Mouse (Mus musculus) heart, embryonic 13.5 days (tissue): ENCODE measurements around the gene Gm20547. TPM values are rescaled to one million over a fixed set of nuclear protein-coding genes. Genes with fewer than 3 reads are reported as not detected.
"Not testable (repeated sequence)": the region's sequence is repeated elsewhere in the genome, so short reads cannot be mapped to it uniquely, and the experiment has no call there.

ENCODE experiments used
- ATAC-seq: fragments of 200-750 bp; cut with Nextera tagmentation; 2 replicates; pipeline ENCODE4 v1.8.0; 2017; ENCODE audit warnings: moderate TSS enrichment; ENCODE audit not compliant: insufficient number of reproducible peaks, low FRiP score, low TSS enrichment; ENCODE audit errors: extremely low read depth
- H3K27ac ChIP-seq: fragments of 300-500 bp; sonication (generic); replicated peaks from 2 replicates; pipeline ENCODE4 v1.5.1; 2015; ENCODE audit warnings: moderate library complexity, mild to moderate bottlenecking, inconsistent platforms
- H3K27me3 ChIP-seq: fragments of 300-500 bp; sonication (generic); replicated peaks from 2 replicates; pipeline ENCODE4 v1.6.1; 2015; ENCODE audit warnings: mild to moderate bottlenecking, inconsistent platforms
- H3K36me3 ChIP-seq: fragments of 300-500 bp; sonication (generic); 2 replicates; pipeline ENCODE4 v1.6.1; 2015; ENCODE audit warnings: mild to moderate bottlenecking, inconsistent platforms
- H3K4me1 ChIP-seq: fragments of 300-500 bp; sonication (generic); 2 replicates; pipeline ENCODE4 v1.6.1; 2015; ENCODE audit warnings: inconsistent platforms
- H3K4me2 ChIP-seq: fragments of 300-500 bp; sonication (generic); 2 replicates; pipeline ENCODE4 v1.6.1; 2015; ENCODE audit warnings: inconsistent platforms, mild to moderate bottlenecking, moderate library complexity
- H3K4me3 ChIP-seq: fragments of 300-500 bp; sonication (generic); 2 replicates; pipeline ENCODE4 v1.5.1; 2015; ENCODE audit warnings: moderate library complexity, mild to moderate bottlenecking, inconsistent platforms
- H3K9ac ChIP-seq: fragments of 300-500 bp; sonication (generic); 2 replicates; pipeline ENCODE4 v1.6.1; 2015; ENCODE audit warnings: inconsistent platforms, mild to moderate bottlenecking, moderate library complexity
- H3K9me3 ChIP-seq: fragments of 300-500 bp; sonication (generic); 2 replicates; pipeline ENCODE4 v1.6.1; 2016; ENCODE audit warnings: inconsistent platforms
- WGBS: fragments of 180-500 bp; shearing (Covaris S2); methylation state at CpG from one replicate; pipeline ENCODE4 v1.1.7; 2015; ENCODE audit warnings: mixed read lengths; 5-methylcytosine and 5-hydroxymethylcytosine counted together
- polyA plus RNA-seq: library from polyadenylated mRNA; unstranded; fragments of >200 nt; fragmentation: Nextera tagmentation; extraction: Ambion mirVana; gene quantifications from 2 replicates; pipeline ENCODE4 v1.2.1, GENCODE M21; 2015

Gm20547 gene
- polyA plus RNA-seq, 1 experiment from 2014 or later, result not detected

DNA sequence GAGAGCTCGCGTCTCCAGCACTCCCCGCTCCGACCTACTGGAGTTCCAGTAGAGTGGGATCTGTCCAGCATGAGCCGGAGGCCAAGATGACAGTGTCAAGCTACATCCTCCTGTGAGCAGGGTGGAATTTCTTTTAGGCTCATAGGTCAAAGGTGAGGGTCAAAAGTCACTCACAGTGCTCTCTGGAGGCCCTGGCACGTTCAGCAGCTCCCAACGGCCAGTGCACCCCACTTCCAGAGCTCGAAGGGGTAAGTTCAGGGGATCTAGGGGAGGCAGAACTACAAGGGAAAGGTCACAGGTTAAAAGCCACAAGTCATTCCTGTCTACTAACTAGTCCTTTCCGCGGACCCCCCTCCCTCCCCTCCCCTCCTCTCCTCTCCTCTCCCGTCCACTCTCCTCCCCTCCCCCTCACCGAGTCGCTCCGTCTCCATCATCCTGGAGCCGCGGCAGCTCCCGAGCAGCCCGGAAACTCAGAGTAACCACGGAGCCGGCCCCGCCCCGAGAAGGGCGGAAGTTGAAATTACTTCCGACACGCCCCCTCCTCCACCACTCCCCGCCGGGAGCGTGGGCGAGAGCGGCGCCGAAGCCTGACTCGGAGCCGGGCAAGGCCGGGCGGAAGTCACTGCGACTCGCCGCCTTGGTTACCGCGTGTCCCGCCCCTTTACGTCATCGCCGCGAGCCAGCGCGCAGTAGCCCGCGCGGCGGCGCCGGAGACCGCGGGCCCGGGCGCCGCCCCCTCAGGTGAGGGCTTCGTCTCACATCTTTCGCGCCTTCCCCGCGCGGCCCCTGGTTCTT is 31.9 kb downstream of the Gm20547 start, which contains the start of the genes Skiv2l and Nelfe:
Gene Skiv2l, minus strand, starts transcription at position 489 of the 795 bp plus-strand sequence.
Gene Nelfe, plus strand, starts transcription at position 670 of the 795 bp plus-strand sequence.
- under 1% methylated on average over 57 of the region's 65 CpGs for WGBS
- peaks cover 63% of the 10 kb centered on the region for H3K36me3 ChIP-seq

GRCm38 (mm10) chr17:34847615-34848014 is 34.2 kb downstream of the Gm20547 start:
- Histone ChIP-seq H3K4me2 (no peak overlapping the region), H3K9me3 (no peaks in the 10 kb centered on the region), H3K4me1 (peaks cover 18% of the 10 kb centered on the region), H3K27me3 (no peaks in the 10 kb centered on the region), H3K9ac (no peak overlapping the region), H3K4me3 (no peak overlapping the region), H3K27ac (no peak overlapping the region), H3K36me3 (peaks cover 63% of the 10 kb centered on the region)
- 84% methylated on average over 7 of the region's 7 CpGs for WGBS
- no peak for ATAC-seq

More for the DNA sequence above, 31.9 kb downstream of the Gm20547 start, which contains the start of the genes Skiv2l and Nelfe:
- Histone ChIP-seq H3K9me3 (no peaks in the 10 kb centered on the region), H3K4me1 (peaks cover 18% of the 10 kb centered on the region), H3K4me3 (peak within 1 kb of the TSS; percentile 97), H3K9ac (peak within 1 kb of the TSS; percentile 94), H3K4me2 (peak within 1 kb of the TSS; percentile 98), H3K27ac (peak within 1 kb of the TSS; percentile 25; the same call in 1 of the 2 replicates), H3K27me3 (no peaks in the 10 kb centered on the region)
- ATAC-seq, result peak; percentile 97

- H3K27ac ChIP-seq, result no peak overlapping the region
- peaks cover 18% of the 10 kb centered on the region for H3K4me1 ChIP-seq
- no peak for ATAC-seq
- no peaks in the 10 kb centered on the region for H3K27me3 ChIP-seq
- H3K4me3 ChIP-seq, result no peak overlapping the region
- 82% methylated on average over 6 of the region's 6 CpGs for WGBS
- H3K9me3 ChIP-seq, result no peaks in the 10 kb centered on the region
- H3K9ac ChIP-seq, result 0 out of 2 replicates have a peak overlapping the region, but pooled peaks have one; percentile 7
- peaks cover 63% of the 10 kb centered on the region for H3K36me3 ChIP-seq
- H3K4me2 ChIP-seq, result no peak overlapping the region
Observed at GRCm38 (mm10) chr17:34847192-34847591, 34.6 kb downstream of the Gm20547 start.

DNA sequence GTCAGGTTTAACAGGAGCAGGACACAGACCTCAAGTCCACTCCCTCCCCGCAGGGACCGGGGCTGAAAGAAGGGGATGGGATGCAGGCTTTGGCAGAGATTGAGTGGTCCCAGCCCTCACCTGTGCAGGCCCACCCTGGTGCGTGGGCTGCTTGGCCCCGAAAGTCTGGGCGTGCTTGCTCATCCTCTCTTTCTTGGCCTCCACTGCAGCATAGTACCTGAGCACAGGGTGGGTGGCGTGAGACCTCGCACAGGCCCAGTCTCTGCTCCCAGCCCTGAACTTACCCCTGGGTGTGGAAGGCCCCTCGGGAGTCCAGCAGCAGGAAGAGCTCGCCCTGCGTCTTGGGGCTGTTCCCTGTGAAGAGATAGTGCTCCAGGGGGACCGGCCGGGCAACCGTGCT is 37.0 kb downstream of the Gm20547 start:
- H3K36me3 ChIP-seq, result peaks cover 84% of the 10 kb centered on the region
- H3K9ac ChIP-seq, result no peak overlapping the region
- WGBS, result 90% methylated on average over 13 of the region's 13 CpGs
- H3K4me2 ChIP-seq, result no peak overlapping the region
- ATAC-seq, result no peak
- H3K4me1 ChIP-seq, result peaks cover 7% of the 10 kb centered on the region
- H3K4me3 ChIP-seq, result no peak overlapping the region
- H3K27ac ChIP-seq, result no peak overlapping the region
- H3K9me3 ChIP-seq, result no peaks in the 10 kb centered on the region
- H3K27me3 ChIP-seq, result no peaks in the 10 kb centered on the region

DNA sequence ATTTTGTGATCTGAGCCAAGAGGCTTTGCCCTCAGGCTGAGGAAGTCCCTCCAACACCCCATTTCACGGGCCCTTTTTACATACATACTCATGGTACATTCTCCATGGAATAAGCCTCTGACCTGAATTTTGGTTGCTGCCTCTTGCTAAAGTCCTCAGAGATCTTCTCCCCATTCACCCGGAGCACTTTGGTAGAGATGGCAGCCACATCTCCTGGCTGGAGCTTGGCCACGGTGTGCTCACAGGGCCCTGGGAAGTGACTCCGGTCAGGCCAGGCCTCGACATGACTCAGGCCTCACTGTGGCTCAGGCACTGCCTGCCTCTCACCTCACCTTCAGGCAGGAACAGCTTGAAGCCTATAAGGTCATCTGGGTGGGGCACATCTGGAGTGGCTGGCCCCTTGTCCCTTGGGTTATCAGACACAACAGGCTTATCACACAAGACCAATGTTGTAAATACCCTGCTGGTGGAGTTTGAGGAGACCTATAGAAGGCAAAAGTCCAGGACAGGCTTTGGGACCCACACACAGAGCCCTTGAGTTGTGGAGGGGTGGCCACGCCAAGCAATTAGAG is 41.0 kb downstream of the Gm20547 start:
- H3K9ac ChIP-seq, result no peak overlapping the region
- peak overlapping the region; percentile 9; the same call in 1 of the 2 replicates for H3K4me2 ChIP-seq
- ATAC-seq, result no peak
- no peak overlapping the region for H3K4me3 ChIP-seq
- H3K36me3 ChIP-seq, result peaks cover 74% of the 10 kb centered on the region
- H3K27me3 ChIP-seq, result no peaks in the 10 kb centered on the region
- peaks cover 22% of the 10 kb centered on the region for H3K4me1 ChIP-seq
- WGBS, result 74% methylated on average over 6 of the region's 6 CpGs
- no peaks in the 10 kb centered on the region for H3K9me3 ChIP-seq
- H3K27ac ChIP-seq, result no peak overlapping the region

GRCm38 (mm10) chr17:34838785-34839184 is 43.1 kb downstream of the Gm20547 start:
- Histone ChIP-seq H3K9me3 (no peaks in the 10 kb centered on the region), H3K36me3 (peaks cover 66% of the 10 kb centered on the region), H3K4me1 (peaks cover 26% of the 10 kb centered on the region), H3K4me2 (peak overlapping the region; percentile 20; the same call in 1 of the 2 replicates), H3K9ac (no peak overlapping the region), H3K4me3 (no peak overlapping the region), H3K27me3 (no peaks in the 10 kb centered on the region), H3K27ac (no peak overlapping the region)
- no peak for ATAC-seq
- WGBS, result 81% methylated on average over 7 of the region's 7 CpGs

DNA sequence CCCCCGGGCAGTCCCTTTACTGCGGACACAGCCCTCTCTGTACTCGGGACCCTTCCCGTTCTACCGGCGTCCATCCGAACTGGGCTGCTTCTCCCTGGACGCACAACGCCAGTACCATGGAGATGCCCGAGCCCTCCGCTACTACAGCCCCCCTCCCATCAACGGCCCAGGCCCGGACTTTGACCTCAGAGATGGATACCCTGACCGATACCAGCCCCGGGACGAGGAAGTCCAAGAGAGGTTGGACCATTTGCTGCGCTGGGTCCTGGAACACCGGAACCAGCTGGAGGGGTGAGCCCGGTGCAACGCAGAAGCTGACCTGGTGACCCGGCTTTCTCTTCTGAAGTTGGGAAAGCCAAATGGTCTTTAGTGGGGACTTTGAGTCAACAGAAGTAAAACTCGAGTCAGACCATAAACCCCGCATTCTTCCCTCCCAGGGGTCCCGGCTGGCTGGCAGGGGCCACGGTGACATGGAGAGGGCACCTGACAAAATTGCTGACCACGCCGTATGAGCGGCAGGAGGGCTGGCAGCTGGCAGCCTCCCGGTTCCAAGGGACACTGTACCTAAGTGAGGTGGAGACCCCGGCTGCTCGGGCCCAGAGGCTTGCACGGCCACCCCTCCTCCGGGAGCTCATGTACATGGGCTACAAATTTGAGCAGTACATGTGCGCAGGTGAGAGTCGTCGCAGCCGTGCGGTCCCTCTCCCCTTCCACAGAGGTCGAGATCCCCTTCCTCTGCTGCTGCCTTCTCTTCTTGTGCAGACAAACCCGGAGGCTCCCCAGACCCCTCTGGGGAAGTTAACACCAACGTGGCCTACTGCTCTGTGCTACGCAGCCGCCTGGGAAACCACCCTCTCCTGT is 44.1 kb downstream of the Gm20547 start:
- H3K27me3 ChIP-seq, result no peaks in the 10 kb centered on the region
- no peaks in the 10 kb centered on the region for H3K9me3 ChIP-seq
- H3K4me2 ChIP-seq, result peak overlapping the region; percentile 99
- peaks cover 65% of the 10 kb centered on the region for H3K36me3 ChIP-seq
- H3K27ac ChIP-seq, result peak overlapping the region; percentile 69; the same call in 1 of the 2 replicates
- H3K4me1 ChIP-seq, result peaks cover 26% of the 10 kb centered on the region
- WGBS, result 36% methylated on average over 43 of the region's 43 CpGs
- peak overlapping the region; percentile 89 for H3K9ac ChIP-seq
- ATAC-seq, result no peak
- peak overlapping the region; percentile 91 for H3K4me3 ChIP-seq

GRCm38 (mm10) chr17:34836856-34837221 is 45.0 kb downstream of the Gm20547 start, which contains the start of the genes Stk19 and Dxo:
Stk19 (minus strand) TSS chr17:34836945.
Dxo (plus strand) TSS chr17:34837019.
- Histone ChIP-seq H3K27me3 (no peaks in the 10 kb centered on the region), H3K36me3 (peaks cover 65% of the 10 kb centered on the region), H3K4me2 (peak within 1 kb of the TSS; percentile 99), H3K27ac (peak within 1 kb of the TSS; percentile 69), H3K9ac (peak within 1 kb of the TSS; percentile 89), H3K4me3 (peak within 1 kb of the TSS; percentile 91), H3K4me1 (peaks cover 26% of the 10 kb centered on the region), H3K9me3 (no peaks in the 10 kb centered on the region)
- peak; percentile 89 for ATAC-seq
- under 1% methylated on average over 40 of the region's 40 CpGs for WGBS

DNA sequence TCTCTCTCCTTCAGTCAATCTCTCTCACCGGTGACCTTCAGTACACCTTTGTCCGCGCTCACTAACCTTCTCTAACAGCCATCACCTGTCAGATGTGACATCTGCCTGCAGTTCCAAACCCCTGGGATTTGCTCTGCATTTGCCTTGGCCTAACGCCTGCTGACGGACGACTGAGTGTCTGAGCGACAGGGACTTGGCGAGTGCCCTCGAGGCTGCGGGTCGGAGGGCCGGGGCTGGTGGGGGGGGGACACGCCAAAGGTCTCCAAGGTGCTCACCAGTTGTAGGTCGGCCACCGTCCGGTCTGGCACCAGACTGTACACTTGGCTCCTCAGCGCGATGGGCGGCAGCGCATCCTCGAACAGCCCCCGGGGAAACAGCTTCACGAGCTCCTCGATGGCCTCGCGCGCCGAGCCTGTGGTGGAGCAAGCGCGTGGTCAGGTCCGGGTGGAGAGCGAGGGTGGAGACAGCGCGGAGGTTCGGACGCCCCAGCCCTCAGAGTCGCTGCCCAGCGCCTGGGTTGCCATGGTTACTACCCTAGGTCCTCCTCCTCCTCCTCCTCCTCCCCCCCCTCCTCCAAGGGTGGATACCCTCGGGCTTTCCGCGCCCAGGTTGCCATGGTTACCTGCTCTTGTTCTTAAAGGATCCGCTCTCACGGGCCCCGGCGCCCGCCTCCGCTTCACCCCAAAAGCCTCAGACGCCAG is 45.5 kb downstream of the Gm20547 start:
- 4% methylated on average over 48 of the region's 48 CpGs for WGBS

GRCm38 (mm10) chr17:34830776-34831175 is 51.1 kb downstream of the Gm20547 start:
- H3K4me3 ChIP-seq, H3K4me1 ChIP-seq, ATAC-seq, H3K9ac ChIP-seq, H3K4me2 ChIP-seq, H3K27ac ChIP-seq, H3K27me3 ChIP-seq, H3K9me3 ChIP-seq: not testable (repeated sequence)
- H3K36me3 ChIP-seq, result peaks cover 90% of the 10 kb centered on the region
- WGBS, result 95% methylated on average over 1 of the region's 1 CpGs

More for the DNA sequence above, 45.5 kb downstream of the Gm20547 start:
- Histone ChIP-seq H3K27me3 (no peaks in the 10 kb centered on the region), H3K4me3 (peak overlapping the region; percentile 91), H3K4me2 (peak overlapping the region; percentile 99), H3K4me1 (peaks cover 26% of the 10 kb centered on the region), H3K9ac (peak overlapping the region; percentile 89), H3K36me3 (peaks cover 65% of the 10 kb centered on the region), H3K9me3 (no peaks in the 10 kb centered on the region), H3K27ac (peak overlapping the region; percentile 69)
- peak; percentile 77 for ATAC-seq
